Mouse (Mus musculus): Measurements from ENCODE around the gene Bcl7b. TPM values are rescaled to one million over a fixed set of nuclear protein-coding genes. Genes with fewer than 3 reads are reported as not detected.

Gene Bcl7b
- 10 to 100 TPM; 60.6 to 66.6 TPM for total RNA-seq (2023)

GRCm38 (mm10) chr5:135168063-135169062 lies at the start of gene Bcl7b:
Bcl7b (plus strand) TSS chr5:135168283.

DNA sequence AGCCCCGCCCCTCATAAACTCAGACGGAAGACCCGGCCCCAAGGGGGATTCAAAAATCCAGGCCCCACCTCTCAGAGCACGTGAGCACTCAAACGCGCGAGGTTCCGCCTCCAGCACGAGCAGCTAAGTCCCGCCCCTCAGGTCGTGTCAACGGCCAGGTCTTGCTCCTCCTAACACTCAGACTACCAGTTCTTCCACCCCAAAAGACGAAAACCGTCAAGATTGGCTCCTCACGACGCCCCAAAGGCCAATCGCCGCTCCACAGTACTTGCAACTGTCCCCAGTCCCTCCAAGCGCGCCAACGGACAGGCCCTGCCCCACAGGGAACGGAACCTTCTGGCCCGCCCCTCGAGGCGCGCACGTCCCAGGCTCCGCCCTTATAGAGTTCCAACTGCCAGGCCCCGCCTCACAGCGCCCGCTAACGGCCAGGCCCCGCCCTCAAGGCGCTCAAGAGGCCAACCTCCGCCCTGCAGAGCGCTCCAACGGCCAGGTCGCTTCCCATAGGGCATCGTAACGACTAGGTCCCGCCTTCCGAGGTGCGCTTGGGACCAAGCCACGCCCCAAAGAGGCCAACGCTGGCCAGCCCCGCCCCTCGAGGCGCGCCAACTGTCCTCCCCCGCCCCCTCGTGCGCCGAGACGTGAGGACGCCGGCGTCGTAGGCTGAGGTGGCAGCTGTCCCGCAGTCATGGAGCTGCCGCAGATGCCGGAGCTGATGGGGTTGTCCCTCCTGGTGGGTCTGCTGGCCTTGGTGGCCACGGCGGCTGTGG lies 18.8 kb upstream of the Bcl7b start, which contains the start of gene Tbl2:
Tbl2 (plus strand) TSS at position 605 of the 767 bp plus-strand sequence.

DNA sequence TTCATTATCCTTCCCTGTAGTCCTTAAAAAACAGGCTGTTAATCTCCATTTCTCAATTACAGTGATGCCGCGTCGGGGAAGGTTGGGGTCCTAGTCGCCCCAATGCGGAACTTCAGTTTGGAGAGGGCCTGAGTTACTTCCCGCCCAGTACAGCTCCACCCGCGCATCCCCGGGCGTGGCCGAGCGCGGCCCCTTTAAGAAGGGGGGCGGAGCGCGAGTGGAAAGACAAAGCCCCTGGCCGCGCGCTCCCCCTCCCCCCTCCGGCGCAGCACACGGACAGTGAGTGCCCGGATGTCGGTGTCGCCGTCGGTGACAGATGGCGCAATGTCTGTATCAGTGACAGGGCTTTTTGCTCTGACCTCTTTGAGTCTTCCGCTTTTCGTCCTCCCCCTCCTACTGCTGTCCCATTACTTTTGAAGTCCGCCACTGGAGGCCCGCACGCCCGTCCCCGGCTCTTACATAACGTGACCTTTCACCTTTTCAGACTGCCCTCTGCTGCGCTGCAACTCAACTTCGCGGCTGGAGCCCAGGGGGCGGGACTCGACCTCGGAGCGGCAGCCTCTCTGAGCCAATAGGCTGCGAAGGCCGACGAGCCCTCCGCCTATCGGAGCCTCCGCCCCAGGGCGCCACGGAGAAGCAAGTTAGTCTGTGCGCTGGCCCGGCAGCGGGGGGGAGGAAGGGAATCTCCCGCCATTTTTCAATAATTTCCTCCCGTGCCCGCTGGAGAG lies 18.7 kb downstream of the Bcl7b start, which contains the start of gene Baz1b:
Baz1b (plus strand) TSS at position 644 of the 728 bp plus-strand sequence.

Other genes starting within 250 kb of the Bcl7b start
- gene Mettl27, start 235.9 kb upstream of the Bcl7b start, total RNA-seq (2023), result 10 to 100 TPM; 11.7 to 15.9 TPM
- not detected for gene Cldn4, start 221.3 kb upstream of the Bcl7b start, total RNA-seq (2023)
- not detected for gene Cldn3, start 182.1 kb upstream of the Bcl7b start, total RNA-seq (2023)
- 10 to 100 TPM; 43.8 to 44.2 TPM for gene Abhd11, start 159.1 kb upstream of the Bcl7b start, total RNA-seq (2023)
- gene Stx1a, start 144.8 kb upstream of the Bcl7b start, total RNA-seq (2023), result 10 to 100 TPM; 51.3 to 55.9 TPM
- 10 to 100 TPM; 17.7 to 19.5 TPM for gene Dnajc30, start 104.1 kb upstream of the Bcl7b start, total RNA-seq (2023)
- 10 to 100 TPM; 67.9 to 86.3 TPM for gene Bud23, start 103.3 kb upstream of the Bcl7b start, total RNA-seq (2023)
- not detected for gene Vps37d, start 90.0 kb upstream of the Bcl7b start, total RNA-seq (2023)
- gene Mlxipl, start 78.4 kb upstream of the Bcl7b start, total RNA-seq (2023), result under 1 TPM in 1 of 2 experiments, not detected in 1; 0.35 TPM
- 10 to 100 TPM; 16.9 to 20.9 TPM for gene Tbl2, start 18.6 kb upstream of the Bcl7b start, total RNA-seq (2023)
- gene Baz1b, start 19.0 kb downstream of the Bcl7b start, total RNA-seq (2023), result 100 to 1,000 TPM; 110 to 113 TPM
- gene Fzd9, start 82.9 kb downstream of the Bcl7b start, total RNA-seq (2023), result under 1 TPM in 1 of 2 experiments, not detected in 1; 0.23 TPM
- gene Fkbp6, start 181.8 kb downstream of the Bcl7b start, total RNA-seq (2023), result not detected
- gene Trim50, start 185.0 kb downstream of the Bcl7b start, total RNA-seq (2023), result not detected
- gene Nsun5, start 201.7 kb downstream of the Bcl7b start, total RNA-seq (2023), result 10 to 100 TPM; 40.3 to 51.7 TPM
- gene Pom121, start 226.3 kb downstream of the Bcl7b start, total RNA-seq (2023), result 10 to 100 TPM; 50.8 to 54.9 TPM